Mouse (Mus musculus) ovary, postnatal 14 days (tissue): Measurements from ENCODE around the gene Gpld1.

ENCODE experiments used
- DNase-seq: peaks from one replicate; pipeline ENCODE4 v3.0.0; 2022; ENCODE audit warnings: low spot score

The Gpld1 gene

GRCm38 (mm10) chr13:24942512-24943282 is at the start of gene Gpld1:
Gene Gpld1, plus strand, starts transcription at chr13:24943152.
- DNase-seq: no peak

GRCm38 (mm10) chr13:24893880-24894279 is 49.1 kb upstream of the Gpld1 start:
- no peak for DNase-seq

GRCm38 (mm10) chr13:24901916-24902315 is 41.0 kb upstream of the Gpld1 start:
- DNase-seq: no peak

GRCm38 (mm10) chr13:24903412-24903811 is 39.5 kb upstream of the Gpld1 start:
- DNase-seq: no peak

- no peak for DNase-seq
Observed at GRCm38 (mm10) chr13:24905422-24905821, 37.5 kb upstream of the Gpld1 start.

GRCm38 (mm10) chr13:24906831-24907570 is 36.0 kb upstream of the Gpld1 start:
- no peak for DNase-seq

GRCm38 (mm10) chr13:24909112-24909511 is 33.8 kb upstream of the Gpld1 start:
- DNase-seq: no peak

GRCm38 (mm10) chr13:24913576-24913975 is 29.4 kb upstream of the Gpld1 start:
- no peak for DNase-seq

GRCm38 (mm10) chr13:24914915-24915314 is 28.0 kb upstream of the Gpld1 start:
- no peak for DNase-seq

- DNase-seq: no peak
Observed at GRCm38 (mm10) chr13:24915831-24916230, 27.1 kb upstream of the Gpld1 start.

- peak; percentile 21 for DNase-seq
Observed at GRCm38 (mm10) chr13:24920333-24920977, 22.5 kb upstream of the Gpld1 start.

GRCm38 (mm10) chr13:24921281-24921680 is 21.7 kb upstream of the Gpld1 start:
- no peak for DNase-seq

GRCm38 (mm10) chr13:24923991-24924390 is 19.0 kb upstream of the Gpld1 start:
- DNase-seq: no peak

- no peak for DNase-seq
Observed at GRCm38 (mm10) chr13:24930591-24930990, 12.4 kb upstream of the Gpld1 start.

GRCm38 (mm10) chr13:24933199-24933598 is 9.8 kb upstream of the Gpld1 start:
- no peak for DNase-seq

GRCm38 (mm10) chr13:24936772-24937107 is 6.2 kb upstream of the Gpld1 start:
- DNase-seq: no peak

GRCm38 (mm10) chr13:24937108-24937838 is 5.7 kb upstream of the Gpld1 start, which contains the start of gene Aldh5a1:
Gene Aldh5a1, minus strand, starts transcription at chr13:24937661.
- peak; percentile 58 for DNase-seq

- DNase-seq: peak; percentile 31
Observed at GRCm38 (mm10) chr13:24937839-24938166, 5.1 kb upstream of the Gpld1 start.

GRCm38 (mm10) chr13:24938683-24939082 is 4.3 kb upstream of the Gpld1 start:
- peak; percentile 71 for DNase-seq

- no peak for DNase-seq
Observed at GRCm38 (mm10) chr13:24939472-24939871, 3.5 kb upstream of the Gpld1 start.

- no peak for DNase-seq
Observed at GRCm38 (mm10) chr13:24943303-24943702, 351 bp downstream of the Gpld1 start.

GRCm38 (mm10) chr13:24945567-24945966 is 2.6 kb downstream of the Gpld1 start:
- DNase-seq: no peak
